Mouse (Mus musculus): ENCODE data around the gene Wdfy3.

The Wdfy3 gene

DNA sequence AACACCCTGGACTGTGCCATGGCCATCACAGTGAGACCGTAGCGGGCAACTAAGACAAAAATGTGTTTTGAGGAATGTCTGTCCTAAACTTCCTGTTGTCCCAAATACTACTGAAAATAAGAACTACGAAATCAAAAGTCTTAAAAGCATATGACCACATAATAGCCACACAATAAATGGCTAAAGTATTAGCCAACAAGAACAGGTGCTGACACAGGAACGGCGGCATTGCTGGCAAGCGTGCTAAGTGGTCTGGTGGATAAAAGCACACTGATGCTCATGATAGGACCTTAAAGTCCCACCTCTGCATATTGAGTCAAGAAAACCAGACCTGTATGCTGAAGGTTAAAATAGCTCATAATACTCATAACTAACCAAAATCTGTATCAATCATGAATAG lies 3.3 kb downstream of the Wdfy3 start:
- ChIA-PET POLR2A (interaction anchor here in 2 of 4 experiments (0.7 to 9.3 kb wide), 6 partner anchors 8 to 41 kb away, joined by 3 to 77 read pairs (median 4); no protein-coding TSS in a partner anchor), CTCF (interaction anchor here in 1 of 4 experiments (0.7 kb wide), 1 partner anchor 71 kb away, joined by 3 read pairs; no protein-coding TSS in a partner anchor)

GRCm38 (mm10) chr5:102063013-102063752 lies 6.5 kb downstream of the Wdfy3 start:
- ChIA-PET POLR2A (interaction anchor here in 3 of 4 experiments (0.8 to 9.3 kb wide), 18 partner anchors 8 to 228 kb away, joined by 3 to 77 read pairs (median 4); no protein-coding TSS in a partner anchor), CTCF (interaction anchor here (0.7 to 1.9 kb wide), 8 partner anchors 9 to 398 kb away, joined by 3 to 7 read pairs (median 3); partner anchors contain the start of gene Nkx6-1 (in 1 of the 4))

- CTCF ChIA-PET: interaction anchor here in 2 of 4 experiments (1.0 to 1.2 kb wide), 3 partner anchors 12 to 168 kb away, joined by 3 to 8 read pairs (median 3); no protein-coding TSS in a partner anchor
- POLR2A ChIA-PET: interaction anchor here (0.7 to 9.3 kb wide), 16 partner anchors 7 to 179 kb away, joined by 3 to 77 read pairs (median 3); partner anchors contain the start of gene Wdfy3 (in 2 of the 4)
Observed at GRCm38 (mm10) chr5:102061816-102062215, 7.9 kb downstream of the Wdfy3 start.

DNA sequence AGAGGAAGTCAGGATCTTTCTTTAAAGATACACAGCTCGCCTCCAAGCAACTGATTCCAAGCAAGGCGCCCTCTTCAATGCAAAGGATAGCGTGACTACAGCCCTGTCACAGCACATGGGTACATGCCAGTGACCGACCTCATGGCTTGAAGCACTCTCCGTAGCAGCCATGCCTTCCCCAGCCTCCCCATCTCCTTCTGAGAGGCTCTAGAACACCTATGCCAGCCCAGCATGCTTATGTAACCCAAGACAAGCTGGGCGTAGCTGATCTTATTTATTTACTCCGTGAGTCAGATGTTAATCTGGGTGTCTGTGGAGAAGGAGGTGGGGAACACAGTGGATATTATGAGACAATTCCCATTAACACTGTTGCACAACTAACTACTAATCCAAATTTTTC lies 13.8 kb downstream of the Wdfy3 start:
- CTCF ChIA-PET: interaction anchor here in 2 of 4 experiments (0.5 to 0.9 kb wide), 3 partner anchors 18 to 55 kb away, joined by 3 to 21 read pairs (median 3); no protein-coding TSS in a partner anchor
- POLR2A ChIA-PET: interaction anchor here (0.7 to 6.0 kb wide), 29 partner anchors 8 to 1102 kb away, joined by 3 to 77 read pairs (median 5); partner anchors contain the start of gene Wdfy3 (in 3 of the 4)

DNA sequence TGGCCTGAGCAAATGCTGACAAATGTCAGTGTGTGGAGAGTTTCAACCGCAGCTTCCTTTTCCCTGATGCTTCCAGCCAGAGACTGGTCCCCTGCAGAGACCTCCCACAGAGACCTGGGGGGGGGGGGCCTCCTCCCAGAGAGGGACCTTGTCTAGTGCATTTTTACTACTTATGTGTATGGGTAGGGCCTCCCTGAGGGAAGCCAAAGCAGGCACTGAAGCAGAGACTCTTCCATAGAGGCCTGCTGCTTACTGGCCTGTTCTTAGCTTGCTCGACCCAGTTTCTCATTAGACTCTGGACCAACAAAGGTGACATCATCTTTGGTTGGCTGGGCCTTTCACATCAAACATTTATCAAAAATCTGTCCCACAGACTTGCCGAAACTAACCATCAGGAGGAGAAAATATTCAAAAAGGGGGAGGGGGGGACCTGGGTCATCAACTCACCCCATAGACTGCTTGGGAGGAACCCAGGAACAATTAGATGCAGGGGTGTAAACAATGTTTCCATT lies 14.5 kb downstream of the Wdfy3 start:
- CTCF ChIA-PET: interaction anchor here in 1 of 4 experiments (0.5 to 0.8 kb wide), 3 partner anchors 19 to 1176 kb away, joined by 3 to 21 read pairs (median 4); no protein-coding TSS in a partner anchor
- POLR2A ChIA-PET: interaction anchor here (0.6 to 6.0 kb wide), 36 partner anchors 8 to 1101 kb away, joined by 3 to 77 read pairs (median 5); partner anchors contain the start of gene Wdfy3 (in 3 of the 4)

GRCm38 (mm10) chr5:102054511-102055093 lies 15.1 kb downstream of the Wdfy3 start:
- POLR2A ChIA-PET: interaction anchor here in 3 of 4 experiments (0.6 to 6.0 kb wide), 19 partner anchors 8 to 207 kb away, joined by 3 to 77 read pairs (median 6); partner anchors contain the start of gene Wdfy3 (in 2 of the 3)
- CTCF ChIA-PET: interaction anchor here in 1 of 4 experiments (0.6 kb wide), 1 partner anchor 19 kb away, joined by 3 read pairs; no protein-coding TSS in a partner anchor

GRCm38 (mm10) chr5:102052906-102053305 lies 16.8 kb downstream of the Wdfy3 start:
- ChIA-PET CTCF (interaction anchor here in 3 of 4 experiments (0.6 to 1.2 kb wide), 3 partner anchors 17 to 58 kb away, joined by 3 to 4 read pairs (median 4); partner anchors contain the start of gene Wdfy3 (in 1 of the 3)), POLR2A (interaction anchor here (0.5 to 6.0 kb wide), 31 partner anchors 9 to 1271 kb away, joined by 3 to 77 read pairs (median 4); partner anchors contain the start of gene Wdfy3 (in 1 of the 4))

DNA sequence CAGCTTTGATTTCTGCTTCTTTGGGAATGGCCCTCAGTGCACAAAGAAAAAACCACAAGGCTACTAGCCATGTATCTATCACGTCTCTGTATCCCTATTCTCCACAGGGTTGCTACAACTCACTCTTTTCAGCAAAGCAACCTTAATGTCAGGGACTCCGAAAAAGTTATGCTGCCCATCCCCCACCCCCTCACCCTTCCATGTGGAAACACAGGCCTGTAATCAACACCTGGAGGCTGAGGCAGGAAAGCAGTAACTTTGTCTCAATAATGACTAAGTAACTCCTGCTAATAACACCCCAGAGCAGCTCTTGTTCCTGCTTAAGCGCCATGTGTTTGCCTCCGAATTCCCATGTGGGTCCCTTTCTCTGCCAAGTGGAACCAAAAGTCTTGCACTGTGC lies 17.3 kb downstream of the Wdfy3 start:
- POLR2A ChIA-PET: interaction anchor here in 3 of 4 experiments (0.5 to 6.0 kb wide), 27 partner anchors 9 to 1271 kb away, joined by 3 to 77 read pairs (median 4); partner anchors contain the start of gene Wdfy3 (in 1 of the 3)
- CTCF ChIA-PET: interaction anchor here in 3 of 4 experiments (0.6 to 1.2 kb wide), 3 partner anchors 17 to 57 kb away, joined by 3 to 4 read pairs (median 4); partner anchors contain the start of gene Wdfy3 (in 1 of the 3)

GRCm38 (mm10) chr5:102050677-102051076 lies 19.0 kb downstream of the Wdfy3 start:
- ChIA-PET CTCF (no interaction called here), POLR2A (interaction anchor here in 1 of 4 experiments (1.1 to 3.2 kb wide), 2 partner anchors 9 to 27 kb away, joined by 3 to 13 read pairs; no protein-coding TSS in a partner anchor)

GRCm38 (mm10) chr5:102048416-102048815 lies 21.3 kb downstream of the Wdfy3 start:
- ChIA-PET CTCF (no interaction called here), POLR2A (interaction anchor here in 1 of 4 experiments (3.9 kb wide), 1 partner anchor 15 kb away, joined by 26 read pairs; no protein-coding TSS in a partner anchor)

DNA sequence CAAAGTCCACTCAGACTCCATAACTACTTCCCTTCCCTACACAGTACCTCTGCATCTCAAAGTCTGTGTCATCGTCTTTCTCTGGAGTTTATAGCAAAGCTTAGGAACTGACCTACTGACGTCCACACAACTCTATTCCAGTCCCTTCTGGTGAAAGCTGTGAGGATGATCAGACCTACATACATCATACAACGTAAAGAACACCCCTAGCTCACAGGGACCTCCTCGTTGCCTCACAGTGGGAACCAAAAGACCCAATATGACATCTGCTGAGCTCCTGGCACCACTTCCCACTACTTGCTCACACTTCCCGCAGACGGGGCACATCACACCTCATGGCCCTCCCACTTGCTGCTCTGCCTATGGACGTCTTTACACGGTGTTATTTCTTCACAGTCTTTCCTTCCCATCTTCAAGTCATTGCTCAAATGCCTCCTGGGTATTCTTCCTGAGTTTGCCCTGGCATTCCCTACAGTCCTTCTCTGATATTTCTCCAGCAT lies 23.1 kb downstream of the Wdfy3 start:
- ChIA-PET CTCF (interaction anchor here in 2 of 4 experiments (0.8 to 1.4 kb wide), 3 partner anchors 16 to 152 kb away, joined by 3 read pairs; no protein-coding TSS in a partner anchor), POLR2A (interaction anchor here in 3 of 4 experiments (0.6 to 3.9 kb wide), 21 partner anchors 8 to 211 kb away, joined by 3 to 26 read pairs (median 4); no protein-coding TSS in a partner anchor)

GRCm38 (mm10) chr5:102045636-102046616 lies 23.8 kb downstream of the Wdfy3 start:
- CTCF ChIA-PET: interaction anchor here in 2 of 4 experiments (1.0 to 1.4 kb wide), 2 partner anchors 17 to 24 kb away, joined by 3 read pairs; partner anchors contain the start of gene Wdfy3 (in 1 of the 2)
- POLR2A ChIA-PET: interaction anchor here in 2 of 4 experiments (0.6 to 2.8 kb wide), 15 partner anchors 10 to 183 kb away, joined by 3 to 24 read pairs (median 5); no protein-coding TSS in a partner anchor

DNA sequence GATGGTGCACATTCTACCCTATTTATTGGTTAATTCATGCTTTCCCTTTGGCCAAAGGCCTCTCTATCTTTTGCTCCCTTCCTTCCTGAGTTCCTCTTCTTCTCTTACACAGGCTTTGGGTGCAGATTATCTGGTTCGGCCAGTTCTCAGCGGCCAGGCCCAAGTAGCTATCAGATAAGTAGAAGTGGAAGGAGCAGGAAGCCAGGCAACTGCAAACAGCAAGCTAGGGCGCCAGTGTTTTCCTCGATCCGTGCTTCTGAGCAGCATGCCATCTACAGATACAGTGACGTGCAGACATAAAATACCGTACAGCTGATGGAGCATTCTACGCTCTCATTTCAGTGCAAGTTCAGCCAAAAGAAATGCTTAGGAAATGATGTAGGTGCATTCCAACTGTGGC lies 24.5 kb downstream of the Wdfy3 start:
- POLR2A ChIA-PET: interaction anchor here in 2 of 4 experiments (1.2 to 2.8 kb wide), 3 partner anchors 11 to 182 kb away, joined by 3 to 24 read pairs (median 6); no protein-coding TSS in a partner anchor
- CTCF ChIA-PET: interaction anchor here in 1 of 4 experiments (1.0 kb wide), 1 partner anchor 25 kb away, joined by 3 read pairs; the partner anchor contains the start of gene Wdfy3

GRCm38 (mm10) chr5:102033281-102033680 lies 36.4 kb downstream of the Wdfy3 start:
- CTCF ChIA-PET: no interaction called here
- POLR2A ChIA-PET: interaction anchor here in 3 of 4 experiments (0.6 to 2.5 kb wide), 5 partner anchors 10 to 1621 kb away, joined by 3 to 12 read pairs (median 4); no protein-coding TSS in a partner anchor

GRCm38 (mm10) chr5:102032594-102033240 lies 37.0 kb downstream of the Wdfy3 start:
- ChIA-PET CTCF (interaction anchor here in 1 of 4 experiments (1.2 kb wide), 1 partner anchor 37 kb away, joined by 3 read pairs; no protein-coding TSS in a partner anchor), POLR2A (interaction anchor here in 3 of 4 experiments (0.6 to 2.5 kb wide), 12 partner anchors 8 to 1622 kb away, joined by 3 to 12 read pairs (median 4); partner anchors contain the start of gene Wdfy3 (in 1 of the 3))

Data from embryonic stem cell, embryonic (primary cell).